Mouse (Mus musculus) adrenal gland, postnatal 14 days (tissue): Measurements from ENCODE around the gene D930048N14Rik. TPM values are rescaled to one million over a fixed set of nuclear protein-coding genes. Genes with fewer than 3 reads are reported as not detected.
"Not testable (repeated sequence)": the region's sequence is repeated elsewhere in the genome, so short reads cannot be mapped to it uniquely, and the experiment has no call there.

Experiments used
- DNase-seq: peaks from one replicate; pipeline ENCODE4 v3.0.0; 2021; ENCODE audit warnings: mixed read lengths
- long read RNA-seq, 2 experiments: library from polyadenylated mRNA; stranded (forward); transcript quantifications; one replicate each; pipeline ENCODE4 v2.0.0; 2021
- total RNA-seq: library from RNA; stranded (reverse); gene quantifications from 2 replicates; pipeline ENCODE4 v1.2.3, GENCODE M21; 2021

D930048N14Rik gene
- 1.9 and 2.7 TPM in 2 replicates for total RNA-seq
- long read RNA-seq, experiment 1, partial matches to known transcripts: 0 of 4 reads
- long read RNA-seq, experiment 1, other reads (novel, unspliced or antisense): 3 of 4 reads
- long read RNA-seq, experiment 2, partial matches to known transcripts: 0 of 3 reads
- long read RNA-seq, experiment 2, other reads (novel, unspliced or antisense): 1 of 3 reads

DNA sequence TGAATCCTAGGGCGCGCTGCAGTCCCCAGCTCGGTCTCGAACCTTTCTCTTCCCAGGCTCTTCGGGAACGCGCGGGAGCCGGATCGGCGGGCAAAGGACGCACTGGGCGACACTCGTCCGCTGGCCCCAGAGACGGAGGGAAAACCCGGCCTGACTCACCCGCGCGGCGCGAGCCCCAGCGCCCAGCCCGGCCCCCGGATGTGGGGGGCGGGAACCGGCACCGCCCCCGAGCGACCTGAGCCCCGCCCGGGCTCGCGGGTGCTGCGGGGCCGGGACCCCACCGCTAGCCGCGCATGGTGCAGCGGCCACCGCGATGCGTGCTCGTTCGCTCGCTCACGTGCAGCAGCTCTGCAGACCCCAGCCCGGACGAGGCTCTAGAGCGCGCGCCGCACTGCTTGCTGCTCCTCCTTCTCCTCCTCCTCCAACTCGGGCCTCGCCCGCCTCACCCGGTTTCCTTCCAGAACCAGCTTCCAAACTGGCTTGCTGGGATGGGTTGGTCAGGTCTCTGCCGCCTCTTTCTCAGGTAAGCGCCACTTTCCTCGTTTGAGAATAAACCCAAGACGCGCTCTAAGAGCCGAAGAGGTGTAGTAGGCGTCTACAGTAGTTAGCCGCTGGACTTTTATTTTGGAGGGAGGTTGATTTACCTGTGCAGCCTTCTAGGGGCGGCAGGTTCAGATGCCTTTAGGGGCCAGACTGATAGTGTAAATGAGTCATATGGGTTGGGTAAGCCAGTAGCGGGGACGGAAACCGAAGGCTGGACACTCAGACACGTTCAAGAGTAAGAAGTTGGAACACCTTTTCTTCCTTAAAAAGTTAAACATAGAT is at the start of gene D930048N14Rik, which contains the start of gene N4bp3:
Gene D930048N14Rik, plus strand, starts transcription at position 264 of the 825 bp plus-strand sequence.
Gene N4bp3, minus strand, starts transcription at position 152 of the 825 bp plus-strand sequence.
- peak; percentile 93 for DNase-seq

DNA sequence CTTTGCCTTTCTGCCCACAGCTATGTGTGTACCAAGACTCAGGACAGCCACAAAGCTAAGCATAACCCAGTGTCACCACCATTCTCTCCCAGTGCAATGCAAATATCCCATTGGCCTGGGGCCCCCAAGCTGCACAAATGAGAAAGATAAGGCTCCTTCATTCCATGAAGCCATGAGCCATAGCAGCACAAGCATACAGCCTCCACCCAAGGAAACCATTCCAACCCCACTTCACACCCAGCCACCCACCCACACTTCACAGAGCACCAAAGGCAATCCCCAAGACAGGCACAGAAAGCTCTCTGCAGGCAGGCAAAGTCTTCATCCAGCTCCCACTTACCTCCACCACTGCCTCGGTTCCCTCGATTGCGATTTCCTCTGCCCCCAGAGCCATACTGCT is 48.5 kb upstream of the D930048N14Rik start:
- no peak for DNase-seq

DNA sequence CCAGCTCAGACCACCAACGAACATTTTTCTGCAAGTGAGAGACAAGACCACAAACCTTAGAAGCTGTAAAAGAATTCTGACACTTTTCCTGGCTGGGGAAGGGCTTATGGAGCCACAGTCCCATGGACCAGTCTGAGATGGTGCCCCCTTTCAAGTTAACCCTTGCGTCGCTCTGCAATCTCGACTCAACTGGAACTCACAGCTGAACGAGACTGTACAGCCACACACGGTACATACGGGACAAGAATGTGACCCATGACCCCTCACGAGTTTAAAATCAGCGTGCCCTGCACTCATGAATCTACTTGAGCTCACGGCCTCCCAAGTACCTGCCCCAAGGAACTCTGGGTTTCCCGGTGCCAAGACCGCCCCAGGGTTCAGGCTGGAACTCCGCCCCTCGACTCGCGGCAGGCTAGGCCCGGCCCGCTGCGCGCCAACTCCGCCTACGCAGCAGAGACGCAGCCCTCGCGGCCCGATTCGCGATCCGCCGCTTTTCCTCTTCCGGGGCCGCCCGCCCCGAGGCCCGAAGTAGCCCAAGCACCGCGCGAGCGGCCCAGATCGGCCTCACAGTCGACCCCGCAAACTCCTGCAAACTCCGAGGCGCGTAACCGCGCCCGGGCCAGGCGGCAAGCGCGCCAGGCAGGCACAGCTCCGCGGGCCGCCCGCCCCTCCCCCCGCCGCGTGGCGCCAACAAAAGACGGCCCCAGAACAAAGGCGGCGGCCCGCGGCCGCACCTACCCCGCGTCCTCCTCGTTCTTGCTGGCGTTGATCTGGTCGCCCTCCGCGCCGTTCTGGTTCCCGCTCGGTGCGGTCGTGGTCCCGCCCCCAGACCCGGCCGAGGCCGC is 44.9 kb upstream of the D930048N14Rik start:
- DNase-seq: peak; percentile 96

DNA sequence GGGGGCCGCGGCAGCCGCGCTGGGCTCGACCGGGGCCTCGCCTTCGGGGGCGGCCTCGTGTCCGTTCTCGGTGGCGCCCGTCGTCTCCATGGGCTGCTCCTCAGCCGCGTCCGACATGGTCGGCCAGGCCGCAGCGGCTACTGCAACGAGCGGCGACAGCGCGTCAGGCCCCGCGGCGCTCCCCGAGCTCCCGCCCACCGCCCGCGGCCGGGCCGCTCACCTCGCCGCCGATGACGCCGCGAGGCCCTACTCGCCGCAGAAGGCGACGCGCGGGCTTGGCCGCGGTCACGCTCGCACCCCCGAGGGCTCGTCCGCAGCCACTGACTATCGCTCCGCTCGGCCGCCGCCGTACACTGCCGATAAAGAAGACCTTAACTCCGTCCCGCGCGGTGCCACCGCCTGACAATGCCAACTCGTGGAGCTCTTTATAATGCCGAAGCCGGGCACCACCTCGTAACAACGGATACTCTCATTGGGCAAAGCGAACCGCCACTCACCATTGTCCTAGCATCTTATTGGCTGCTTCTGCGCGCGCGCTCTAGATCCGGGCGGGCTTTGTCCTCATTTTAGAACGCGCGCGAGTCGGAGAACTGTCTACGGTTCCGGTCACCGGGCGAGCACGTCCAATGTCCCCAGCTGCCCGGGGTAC is 44.2 kb upstream of the D930048N14Rik start, which contains the start of gene Hnrnpab:
Gene Hnrnpab, minus strand, starts transcription at position 401 of the 649 bp plus-strand sequence.
- DNase-seq: peak; percentile 98

DNA sequence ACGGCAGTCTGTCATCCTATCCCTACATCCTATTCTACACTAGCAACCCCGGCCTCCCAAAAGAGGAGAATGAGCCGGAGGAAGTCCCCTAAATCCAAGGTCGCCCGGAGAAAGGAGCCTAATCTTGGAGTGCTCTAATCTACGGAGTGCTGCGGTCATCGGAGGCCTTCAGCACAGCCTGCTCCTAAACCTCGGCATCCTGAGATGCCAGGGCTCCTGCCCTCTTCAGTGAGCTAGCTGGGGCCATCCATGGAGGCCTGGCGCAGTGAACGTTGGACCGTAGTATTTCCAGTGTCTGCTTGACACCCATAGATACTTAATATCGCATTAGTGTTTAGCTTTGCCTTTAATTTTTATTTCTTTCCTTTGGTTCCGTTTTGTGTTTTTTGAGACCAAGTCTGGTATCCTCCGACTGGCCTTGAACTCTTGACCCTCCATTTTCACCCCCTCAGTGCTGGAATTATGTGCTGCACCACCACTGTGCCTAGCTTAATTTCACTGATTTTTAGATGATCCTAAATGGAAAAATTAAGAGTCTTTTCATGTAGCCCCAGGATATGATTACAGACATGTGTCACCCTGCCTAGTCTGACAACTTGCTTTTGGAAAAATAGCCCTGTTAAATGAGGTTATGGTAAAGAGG is 43.5 kb upstream of the D930048N14Rik start:
- DNase-seq: no peak

DNA sequence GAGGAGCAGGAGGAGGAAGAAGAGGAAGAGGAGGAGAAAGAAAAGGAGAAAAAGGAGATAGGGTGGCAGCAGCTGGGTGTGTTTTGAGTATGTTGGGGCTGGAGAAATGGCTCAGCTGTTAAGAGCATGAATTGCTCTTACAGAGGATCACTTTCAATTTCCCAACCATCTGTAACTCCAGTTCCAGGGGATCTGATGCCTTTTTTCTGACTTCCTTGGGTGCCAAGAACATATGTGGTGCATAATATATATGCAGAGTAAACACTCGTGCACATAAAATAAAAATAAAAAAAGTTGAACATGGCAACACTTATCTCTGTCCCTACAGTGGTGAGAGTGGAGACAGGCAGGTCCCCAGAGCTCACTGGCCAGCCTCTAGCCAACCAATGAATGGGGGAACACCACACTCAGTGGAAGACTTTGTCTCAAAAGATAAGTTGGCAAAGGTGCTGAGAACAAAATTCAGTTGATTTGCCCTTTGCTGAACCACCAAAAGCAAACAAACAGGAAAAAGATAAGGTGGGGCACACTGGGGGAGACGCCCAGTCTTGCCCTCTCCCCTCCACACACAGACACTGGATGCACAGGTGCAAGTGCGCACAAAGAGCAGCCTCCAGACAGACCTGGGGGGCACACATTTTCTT is 41.4 kb upstream of the D930048N14Rik start:
- no peak for DNase-seq

DNA sequence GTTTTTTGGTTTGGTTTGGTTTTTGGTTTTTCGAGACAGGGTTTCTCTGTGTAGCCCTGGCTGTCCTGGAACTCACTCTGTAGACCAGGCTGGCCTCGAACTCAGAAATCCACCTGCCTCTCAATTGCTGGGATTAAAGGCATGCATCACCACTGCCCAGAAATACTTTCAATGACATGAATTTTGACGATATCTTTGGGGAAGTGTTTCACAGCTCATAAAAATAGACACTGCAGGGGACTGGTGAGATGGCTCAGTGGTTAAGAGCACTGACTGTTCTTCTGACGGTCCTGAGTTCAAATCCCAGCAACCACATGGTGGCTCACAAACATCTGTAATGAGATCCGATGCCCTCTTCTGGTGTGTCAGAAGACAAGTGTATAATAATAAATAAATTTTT is 40.8 kb upstream of the D930048N14Rik start:
- DNase-seq: not testable (repeated sequence)

DNA sequence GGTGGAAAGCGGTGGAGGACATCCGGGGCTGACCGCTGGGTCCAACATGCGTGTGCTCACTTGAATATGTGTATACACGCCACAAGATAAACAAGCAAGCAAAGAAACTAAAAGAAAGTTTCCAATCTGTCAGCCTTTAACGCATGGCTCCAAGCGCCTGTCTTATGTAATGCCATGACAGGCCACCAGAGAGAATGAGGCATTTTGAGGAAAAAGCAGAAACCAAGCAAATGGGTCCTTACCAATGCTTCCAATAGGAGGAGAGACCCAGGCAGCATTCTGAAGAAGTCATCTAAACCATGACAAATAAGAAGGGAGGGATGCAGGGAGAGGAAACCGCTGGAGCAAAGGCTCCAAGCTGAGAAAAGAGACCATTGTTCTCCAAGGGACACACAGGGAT is 36.5 kb upstream of the D930048N14Rik start:
- DNase-seq: no peak

DNA sequence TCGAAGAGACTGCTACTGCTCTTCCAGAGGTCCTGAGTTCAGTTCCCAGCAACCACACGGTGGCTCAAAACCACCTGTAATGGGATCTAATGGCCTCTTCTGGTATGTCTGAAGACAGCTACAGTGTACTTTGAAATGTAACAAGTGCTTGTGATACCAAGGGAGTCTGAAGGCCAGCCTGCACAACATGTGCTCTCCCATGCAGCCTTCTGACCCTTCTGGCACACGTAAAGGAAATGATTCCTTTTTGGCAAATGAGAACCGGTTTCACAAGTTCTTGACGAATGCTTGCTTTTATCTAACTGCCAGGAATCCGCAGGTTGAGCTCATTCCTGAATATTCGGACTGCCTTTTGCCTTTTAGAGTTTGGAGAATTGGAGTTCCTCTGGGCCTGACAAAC is 35.6 kb upstream of the D930048N14Rik start:
- peak; percentile 46 for DNase-seq

DNA sequence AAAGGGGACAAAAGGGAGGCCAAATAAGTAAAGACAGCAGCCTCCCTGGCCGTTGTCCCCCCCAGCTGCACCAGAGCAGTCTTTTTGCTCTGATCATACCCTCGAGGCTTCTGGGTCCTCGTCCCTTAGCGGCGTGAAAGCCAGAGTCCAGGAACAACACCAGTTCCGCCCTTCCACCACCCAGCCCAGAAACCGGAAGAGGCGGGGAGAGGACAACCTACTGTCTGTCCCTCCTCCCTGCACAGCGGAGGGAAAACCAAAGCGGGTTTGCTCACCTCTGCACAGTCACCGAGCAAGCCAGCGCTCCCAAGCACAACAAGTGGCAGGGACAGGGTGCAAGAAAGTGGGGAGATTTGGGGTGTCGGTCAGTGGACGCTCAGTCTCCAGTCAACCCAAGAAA is 35.2 kb upstream of the D930048N14Rik start:
- peak; percentile 91 for DNase-seq

DNA sequence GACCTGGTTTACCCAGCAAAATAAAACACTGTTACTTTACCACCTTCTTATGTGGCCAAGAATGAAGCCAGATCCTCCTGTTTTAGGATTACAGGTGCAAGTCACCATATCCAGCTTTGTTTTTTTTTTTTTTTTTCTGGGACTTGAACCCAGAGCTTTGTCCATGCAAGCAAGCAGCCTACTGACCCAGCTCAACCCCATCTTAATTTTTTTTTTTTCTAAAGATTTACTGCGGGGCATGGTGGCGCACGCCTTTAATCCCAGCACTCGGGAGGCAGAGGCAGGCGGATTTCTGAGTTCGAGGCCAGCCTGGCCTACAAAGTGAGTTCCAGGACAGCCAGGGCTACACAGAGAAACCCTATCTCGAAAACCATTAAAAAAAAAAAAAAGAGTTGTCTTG is 34.6 kb upstream of the D930048N14Rik start:
- not testable (repeated sequence) for DNase-seq

DNA sequence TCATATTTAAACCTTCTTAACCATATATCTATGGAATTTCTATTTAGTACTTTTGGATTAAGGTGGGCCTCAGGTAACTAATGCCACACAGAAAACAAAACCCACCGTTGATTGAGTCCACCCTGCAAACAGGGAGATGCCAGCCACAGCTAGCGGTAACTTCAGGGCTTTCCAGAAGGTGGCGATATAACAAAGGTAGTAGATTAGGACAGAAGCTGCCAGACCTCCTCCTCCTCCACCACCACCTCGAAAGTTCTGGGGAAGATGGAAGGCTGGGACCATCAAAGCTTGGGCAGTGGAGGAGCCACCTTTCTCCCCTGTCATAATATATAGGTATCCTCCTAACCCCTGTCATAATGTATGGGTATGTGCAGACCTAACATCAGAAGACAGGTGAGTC is 33.1 kb upstream of the D930048N14Rik start:
- DNase-seq: peak; percentile 83

DNA sequence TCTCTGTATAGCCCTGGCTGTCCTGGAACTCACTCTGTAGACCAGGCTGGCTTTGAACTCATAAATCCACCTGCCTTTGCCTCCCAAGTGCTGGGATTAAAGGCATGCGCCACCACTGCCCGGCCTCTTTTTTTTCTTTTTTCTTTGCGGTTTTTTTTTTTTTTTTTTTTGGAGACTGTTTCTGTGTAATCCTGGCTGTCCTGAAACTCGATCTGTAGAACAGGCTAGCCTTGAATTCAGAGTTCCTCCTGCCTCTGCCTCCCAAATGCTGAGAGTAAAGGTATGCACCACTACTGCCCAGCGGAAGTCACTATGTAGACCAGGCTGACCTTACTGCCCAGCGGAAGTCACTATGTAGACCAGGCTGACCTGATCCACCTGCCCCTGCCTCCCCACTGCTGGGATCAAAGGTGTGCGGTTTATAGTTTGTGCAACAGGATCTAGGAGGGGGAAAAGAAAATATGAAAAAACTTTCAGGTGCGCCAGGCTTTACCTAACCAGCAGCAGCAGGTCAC is 31.8 kb upstream of the D930048N14Rik start:
- DNase-seq: no peak

DNA sequence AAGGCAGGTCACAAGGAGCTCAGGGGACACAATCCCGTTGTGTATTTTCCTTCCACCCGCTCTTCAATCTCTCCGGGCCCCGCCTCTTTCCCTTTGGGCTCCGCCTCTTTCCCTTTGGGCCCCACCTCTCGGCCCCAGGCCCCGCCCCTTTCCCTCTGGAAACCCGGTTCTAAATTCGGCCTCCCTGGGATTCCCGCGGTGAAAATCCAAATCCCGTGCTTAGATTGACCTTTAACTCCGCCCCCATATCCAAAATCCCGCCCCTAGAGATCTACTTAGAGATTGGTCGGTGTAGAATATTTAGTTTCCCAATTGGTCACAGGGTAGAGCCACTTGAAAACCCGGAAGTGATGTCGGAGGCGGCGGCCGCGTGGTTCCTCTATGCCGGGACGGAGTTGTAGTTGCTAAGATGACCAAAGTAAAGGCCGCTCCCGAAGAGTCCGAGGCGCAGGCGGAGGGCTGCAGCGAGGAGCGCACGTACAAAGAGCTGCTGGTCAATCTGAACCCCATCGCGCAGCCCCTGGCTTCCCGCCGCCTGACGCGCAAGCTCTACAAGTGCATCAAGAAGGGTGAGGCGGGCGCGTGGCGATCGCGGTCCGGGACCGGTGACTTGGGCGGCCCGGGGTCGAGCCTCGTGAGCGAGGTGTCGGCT is 31.2 kb upstream of the D930048N14Rik start, which contains the start of gene Nhp2:
Gene Nhp2, plus strand, starts transcription at position 327 of the 652 bp plus-strand sequence.
- DNase-seq: peak; percentile 98

DNA sequence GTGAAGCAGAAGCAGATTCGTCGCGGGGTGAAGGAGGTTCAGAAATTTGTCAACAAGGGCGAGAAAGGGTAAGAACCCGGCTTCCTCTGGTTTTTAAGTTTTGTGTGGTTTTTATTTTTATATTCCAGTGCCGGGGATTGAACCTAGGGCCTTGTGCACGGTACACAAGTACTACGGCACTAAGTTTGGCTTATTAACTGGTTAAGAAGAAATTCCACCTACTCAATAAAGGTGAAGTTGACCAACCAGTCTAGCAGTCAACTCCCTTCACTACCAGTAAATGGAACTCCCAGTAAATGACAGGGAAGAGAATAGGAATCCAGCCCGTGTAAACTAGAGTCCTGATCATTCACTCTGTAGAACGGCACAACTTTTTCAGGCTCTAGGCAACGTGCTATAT is 30.7 kb upstream of the D930048N14Rik start:
- no peak for DNase-seq

DNA sequence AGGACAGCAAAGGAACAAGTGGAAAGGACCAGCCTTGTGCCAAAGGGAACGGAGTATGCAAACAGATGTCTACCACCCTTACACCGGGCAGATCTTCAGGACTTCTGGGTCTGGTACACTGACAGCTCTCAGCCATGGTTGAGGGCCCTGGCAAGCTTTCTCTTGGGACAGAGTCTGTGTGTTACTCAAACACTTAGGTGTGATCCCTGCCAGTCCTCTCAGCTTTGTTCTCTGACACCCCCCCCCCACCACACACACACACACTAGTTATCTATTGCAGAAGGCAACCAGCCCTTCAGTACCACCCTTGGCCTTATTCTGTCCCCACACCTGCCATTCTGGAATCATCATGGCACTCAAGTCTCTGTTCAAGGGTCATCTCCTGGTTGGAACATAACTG is 29.0 kb upstream of the D930048N14Rik start:
- DNase-seq: no peak

DNA sequence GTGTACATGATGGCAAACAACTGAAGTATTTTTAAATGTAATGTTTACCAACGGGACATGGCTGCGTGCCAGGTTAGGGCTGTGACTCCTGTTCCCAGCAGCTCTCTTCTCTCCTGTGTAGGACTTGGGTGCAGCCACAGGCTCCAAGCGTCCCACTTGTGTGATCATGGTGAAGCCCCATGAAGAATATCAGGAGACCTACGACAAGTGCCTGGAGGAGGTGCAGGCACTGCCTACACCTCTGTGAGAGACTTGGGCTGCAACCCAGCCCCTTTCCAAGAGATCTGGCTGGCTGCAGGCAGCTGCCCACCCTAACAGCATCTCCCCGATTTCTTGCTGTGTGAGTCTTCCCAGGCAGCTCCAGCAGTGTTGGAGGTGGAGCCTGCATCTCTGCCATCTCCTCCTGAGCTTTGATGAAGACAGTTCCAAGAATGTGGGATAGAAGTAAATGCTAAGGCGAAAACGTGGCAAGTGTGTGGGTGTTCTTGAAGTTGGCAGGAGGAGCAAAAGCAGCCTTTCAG is 27.7 kb upstream of the D930048N14Rik start:
- no peak for DNase-seq

DNA sequence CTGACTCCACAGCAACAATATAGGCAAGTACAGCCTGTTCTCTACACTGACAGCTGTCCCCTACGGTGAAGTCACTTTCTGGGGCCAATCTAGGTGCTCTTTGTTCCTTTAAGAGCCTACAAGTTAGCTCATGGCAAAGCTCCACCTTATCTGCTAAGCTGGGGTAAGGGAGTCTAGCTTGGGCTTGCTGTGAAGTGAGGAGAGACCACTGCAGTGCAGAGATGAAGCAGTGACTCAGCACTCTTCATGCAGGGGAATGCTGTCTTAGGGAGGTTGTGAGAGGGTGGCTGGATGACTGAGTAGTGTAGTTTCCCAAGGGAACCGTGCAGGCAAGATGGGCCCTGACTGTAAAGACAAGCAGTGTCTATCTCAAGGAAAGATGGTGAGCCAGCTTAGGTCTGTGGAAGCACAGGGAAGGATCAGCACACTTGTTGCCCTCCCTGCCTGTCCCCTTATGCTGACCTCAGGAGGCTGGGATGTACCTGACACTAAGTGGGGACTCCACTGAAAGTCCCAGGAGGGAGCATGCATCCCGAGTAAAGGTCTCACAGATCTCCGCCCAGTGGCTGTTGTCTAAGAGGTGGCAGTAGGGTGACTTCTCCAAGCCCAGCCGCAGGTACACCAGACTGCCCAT is 25.4 kb upstream of the D930048N14Rik start:
- no peak for DNase-seq

DNA sequence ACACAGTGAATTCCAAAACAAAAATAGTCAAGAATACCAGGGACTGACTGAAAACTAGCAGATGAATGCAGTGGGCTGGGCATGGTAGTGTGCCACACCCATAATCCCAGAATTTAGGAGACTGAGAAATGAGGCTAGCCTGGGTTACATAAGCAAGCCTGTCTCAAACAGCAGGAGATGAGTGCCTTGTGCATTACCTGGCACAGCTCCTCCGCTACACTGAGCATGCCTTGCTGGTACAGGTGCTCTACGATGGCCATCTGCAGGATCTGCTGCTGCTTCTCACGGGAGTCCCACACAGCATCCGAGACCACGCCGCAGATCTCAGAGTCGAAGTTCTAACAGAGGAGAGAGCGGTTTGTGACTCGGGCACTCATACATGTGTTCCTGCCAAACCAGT is 23.3 kb upstream of the D930048N14Rik start:
- DNase-seq: no peak
